Mouse (Mus musculus): ENCODE measurements around the gene Cabcoco1. TPM values are rescaled to one million over a fixed set of nuclear protein-coding genes. Genes with fewer than 3 reads are reported as not detected.

The Cabcoco1 gene
- polyA plus RNA-seq, 1 experiment, result 12.3 TPM

GRCm38 (mm10) chr10:68419893-68420292 is 121.8 kb downstream of the Cabcoco1 start:
- H3K36me3 ChIP-seq (ENCODE audit: control insufficient read depth, insufficient read depth, low read length), result no peaks in the 10 kb centered on the region
- TF ChIP-seq POLR2A (IDR thresholded peaks at IDR 0.05; ENCODE audit: low read depth, low read length) (no peak), CTCF (conservative IDR thresholded peaks at IDR 0.05; ENCODE audit: insufficient read depth, insufficient read length, low read depth, low read length) (no peak)
- H3K4me3 ChIP-seq (ENCODE audit: insufficient read depth, low read depth, low read length), result no peak overlapping the region
- no peak overlapping the region for H3K27ac ChIP-seq (ENCODE audit: insufficient read depth, low read depth, low read length)
- H3K4me1 ChIP-seq (ENCODE audit: control insufficient read depth, insufficient read depth, low read length), result no peaks in the 10 kb centered on the region
- H3K27me3 ChIP-seq (replicated peaks; ENCODE audit: control insufficient read depth, insufficient read depth, low read length), result no peaks in the 10 kb centered on the region
- DNase-seq, result no peak
- WGBS, result 69% methylated on average over 2 of the region's 2 CpGs

- TF ChIP-seq POLR2A (IDR thresholded peaks at IDR 0.05; ENCODE audit: low read depth, low read length) (no peak), CTCF (conservative IDR thresholded peaks at IDR 0.05; ENCODE audit: insufficient read depth, insufficient read length, low read depth, low read length) (no peak)
- no peak for DNase-seq
- Histone ChIP-seq H3K4me3 (ENCODE audit: insufficient read depth, low read depth, low read length) (no peak overlapping the region), H3K27ac (ENCODE audit: insufficient read depth, low read depth, low read length) (no peak overlapping the region), H3K27me3 (replicated peaks; ENCODE audit: control insufficient read depth, insufficient read depth, low read length) (no peaks in the 10 kb centered on the region), H3K36me3 (ENCODE audit: control insufficient read depth, insufficient read depth, low read length) (no peaks in the 10 kb centered on the region), H3K4me1 (ENCODE audit: control insufficient read depth, insufficient read depth, low read length) (no peaks in the 10 kb centered on the region)
- 90% methylated on average over 13 of the region's 13 CpGs for WGBS
Measured at GRCm38 (mm10) chr10:68417074-68417790, 124.5 kb downstream of the Cabcoco1 start.

GRCm38 (mm10) chr10:68405936-68406335 is 135.8 kb downstream of the Cabcoco1 start:
- Histone ChIP-seq H3K27me3 (replicated peaks; ENCODE audit: control insufficient read depth, insufficient read depth, low read length) (no peaks in the 10 kb centered on the region), H3K36me3 (ENCODE audit: control insufficient read depth, insufficient read depth, low read length) (no peaks in the 10 kb centered on the region), H3K4me3 (ENCODE audit: insufficient read depth, low read depth, low read length) (no peak overlapping the region), H3K27ac (ENCODE audit: insufficient read depth, low read depth, low read length) (no peak overlapping the region), H3K4me1 (ENCODE audit: control insufficient read depth, insufficient read depth, low read length) (no peaks in the 10 kb centered on the region)
- DNase-seq, result no peak
- TF ChIP-seq CTCF (conservative IDR thresholded peaks at IDR 0.05; ENCODE audit: insufficient read depth, insufficient read length, low read depth, low read length) (no peak), POLR2A (IDR thresholded peaks at IDR 0.05; ENCODE audit: low read depth, low read length) (no peak)
- WGBS, result 86% methylated on average over 4 of the region's 4 CpGs

- Histone ChIP-seq H3K27me3 (replicated peaks; ENCODE audit: control insufficient read depth, insufficient read depth, low read length) (no peaks in the 10 kb centered on the region), H3K4me3 (ENCODE audit: insufficient read depth, low read depth, low read length) (no peak overlapping the region), H3K27ac (ENCODE audit: insufficient read depth, low read depth, low read length) (no peak overlapping the region), H3K36me3 (ENCODE audit: control insufficient read depth, insufficient read depth, low read length) (no peaks in the 10 kb centered on the region), H3K4me1 (ENCODE audit: control insufficient read depth, insufficient read depth, low read length) (no peaks in the 10 kb centered on the region)
- 63% methylated on average over 8 of the region's 8 CpGs for WGBS
- TF ChIP-seq CTCF (conservative IDR thresholded peaks at IDR 0.05; ENCODE audit: insufficient read depth, insufficient read length, low read depth, low read length) (no peak), POLR2A (IDR thresholded peaks at IDR 0.05; ENCODE audit: low read depth, low read length) (no peak)
- no peak for DNase-seq
Measured at GRCm38 (mm10) chr10:68396786-68397185, 144.9 kb downstream of the Cabcoco1 start.

GRCm38 (mm10) chr10:68396083-68396482 is 145.6 kb downstream of the Cabcoco1 start:
- 49% methylated on average over 2 of the region's 2 CpGs for WGBS
- H3K27ac ChIP-seq (ENCODE audit: insufficient read depth, low read depth, low read length), result no peak overlapping the region
- TF ChIP-seq CTCF (conservative IDR thresholded peaks at IDR 0.05; ENCODE audit: insufficient read depth, insufficient read length, low read depth, low read length), result no peak
- no peaks in the 10 kb centered on the region for H3K4me1 ChIP-seq (ENCODE audit: control insufficient read depth, insufficient read depth, low read length)
- no peak for DNase-seq
- H3K4me3 ChIP-seq (ENCODE audit: insufficient read depth, low read depth, low read length), result no peak overlapping the region
- no peaks in the 10 kb centered on the region for H3K27me3 ChIP-seq (replicated peaks; ENCODE audit: control insufficient read depth, insufficient read depth, low read length)
- no peaks in the 10 kb centered on the region for H3K36me3 ChIP-seq (ENCODE audit: control insufficient read depth, insufficient read depth, low read length)

GRCm38 (mm10) chr10:68391640-68392039 is 150.1 kb downstream of the Cabcoco1 start:
- Histone ChIP-seq H3K4me1 (ENCODE audit: control insufficient read depth, insufficient read depth, low read length) (no peaks in the 10 kb centered on the region), H3K4me3 (ENCODE audit: insufficient read depth, low read depth, low read length) (no peak overlapping the region), H3K27me3 (replicated peaks; ENCODE audit: control insufficient read depth, insufficient read depth, low read length) (no peaks in the 10 kb centered on the region), H3K36me3 (ENCODE audit: control insufficient read depth, insufficient read depth, low read length) (no peaks in the 10 kb centered on the region), H3K27ac (ENCODE audit: insufficient read depth, low read depth, low read length) (no peak overlapping the region)
- WGBS, result 66% methylated on average over 4 of the region's 4 CpGs
- DNase-seq, result no peak
- no peak for TF ChIP-seq POLR2A (IDR thresholded peaks at IDR 0.05; ENCODE audit: low read depth, low read length)
- TF ChIP-seq CTCF (conservative IDR thresholded peaks at IDR 0.05; ENCODE audit: insufficient read depth, insufficient read length, low read depth, low read length), result no peak

- no peak overlapping the region for H3K4me3 ChIP-seq (ENCODE audit: insufficient read depth, low read depth, low read length)
- no peak overlapping the region for H3K27ac ChIP-seq (ENCODE audit: insufficient read depth, low read depth, low read length)
- H3K27me3 ChIP-seq (replicated peaks; ENCODE audit: control insufficient read depth, insufficient read depth, low read length), result no peaks in the 10 kb centered on the region
- 85% methylated on average over 4 of the region's 4 CpGs for WGBS
- no peak for TF ChIP-seq POLR2A (IDR thresholded peaks at IDR 0.05; ENCODE audit: low read depth, low read length)
- TF ChIP-seq CTCF (conservative IDR thresholded peaks at IDR 0.05; ENCODE audit: insufficient read depth, insufficient read length, low read depth, low read length), result no peak
- H3K4me1 ChIP-seq (ENCODE audit: control insufficient read depth, insufficient read depth, low read length), result no peaks in the 10 kb centered on the region
- H3K36me3 ChIP-seq (ENCODE audit: control insufficient read depth, insufficient read depth, low read length), result no peaks in the 10 kb centered on the region
- no peak for DNase-seq
Measured at GRCm38 (mm10) chr10:68388802-68389201, 152.9 kb downstream of the Cabcoco1 start.

Data from kidney, adult 2 months (tissue).